Mouse (Mus musculus): ENCODE measurements around the gene Vpreb2.
"Not testable (repeated sequence)": the region's sequence is repeated elsewhere in the genome, so short reads cannot be mapped to it uniquely, and the experiment has no call there.

Vpreb2 gene

DNA sequence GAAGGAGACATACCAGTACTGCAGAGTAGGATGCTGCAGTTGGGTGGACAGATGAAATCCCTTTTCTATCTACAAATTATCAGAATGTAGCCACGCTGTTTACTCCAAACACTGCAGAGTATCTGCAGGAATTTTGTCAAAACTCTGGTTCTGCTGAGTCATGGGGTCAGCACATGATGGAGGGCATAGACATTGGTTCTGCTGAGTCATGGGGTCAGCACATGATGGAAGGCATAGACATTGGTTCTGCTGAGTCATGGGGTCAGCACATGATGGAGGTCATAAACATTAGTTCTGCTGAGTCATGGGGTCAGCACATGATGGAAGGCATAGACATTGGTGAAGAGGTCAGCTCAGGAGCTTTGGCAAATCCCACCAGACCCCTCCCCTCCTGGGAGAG, 7.5 kb downstream of the Vpreb2 start:
- no peak for DNase-seq (ENCODE audit: low spot score in 2 of 2)

DNA sequence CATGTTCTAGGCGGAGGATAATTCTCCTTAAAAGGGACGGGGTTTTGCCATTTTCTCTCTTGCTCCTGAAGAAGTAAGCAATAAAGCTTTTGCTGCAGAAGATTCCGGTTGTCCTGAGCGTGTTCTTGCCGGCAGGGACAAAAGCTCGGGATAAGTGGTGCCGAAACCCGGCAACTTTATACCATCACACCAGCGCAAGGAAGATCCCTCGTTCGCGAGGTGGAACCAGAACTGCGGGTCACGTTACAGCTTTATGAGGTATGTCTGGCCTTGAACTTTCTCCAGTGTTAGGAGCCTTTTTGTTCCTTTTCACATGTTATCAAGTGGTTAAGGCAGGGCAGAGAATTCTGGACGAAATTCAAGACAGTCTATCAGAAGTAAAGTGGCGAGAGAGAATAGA, 12.1 kb downstream of the Vpreb2 start:
- not testable (repeated sequence) for DNase-seq (ENCODE audit: low spot score in 2 of 2)

DNA sequence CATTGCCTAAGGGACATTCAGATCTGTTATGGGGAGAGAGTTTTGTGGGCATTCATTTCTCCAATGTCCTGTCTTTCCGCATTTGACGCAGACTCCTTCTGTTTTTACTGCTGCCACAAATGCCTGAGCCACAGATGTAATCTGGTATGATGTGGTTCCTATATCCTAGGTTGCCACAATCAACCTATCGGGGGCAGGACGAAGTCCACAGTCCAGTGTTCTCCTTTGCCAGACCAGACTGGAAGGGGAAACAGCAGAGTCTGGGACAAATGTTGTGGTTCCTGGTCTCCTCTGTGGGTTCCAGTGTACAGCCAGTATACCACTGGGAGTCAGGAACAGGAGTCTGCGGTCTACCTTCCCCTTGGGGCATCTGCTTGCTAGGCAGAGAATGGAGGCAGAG, 19.4 kb downstream of the Vpreb2 start:
- no peak for DNase-seq (ENCODE audit: low spot score in 2 of 2)

DNA sequence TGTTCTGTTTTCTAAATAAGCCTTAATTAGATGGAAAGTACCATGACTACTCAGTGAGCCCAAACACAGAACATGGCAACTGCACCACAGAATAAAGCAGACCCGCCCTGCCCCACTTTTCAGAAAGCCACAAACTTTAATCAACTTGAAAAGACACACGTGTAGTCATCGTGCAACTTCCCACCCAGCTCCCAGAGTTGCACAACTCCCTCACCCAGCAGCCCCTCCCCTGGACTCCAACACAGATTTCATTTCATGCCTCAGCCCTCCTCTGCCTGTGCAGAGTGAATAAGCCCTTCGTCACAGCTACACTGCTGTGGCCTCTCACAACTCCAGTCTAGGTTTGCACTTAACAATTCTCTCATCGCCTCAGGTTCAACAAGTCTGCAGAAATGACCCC, 24.4 kb downstream of the Vpreb2 start:
- no peak for DNase-seq (ENCODE audit: low spot score in 2 of 2)

DNA sequence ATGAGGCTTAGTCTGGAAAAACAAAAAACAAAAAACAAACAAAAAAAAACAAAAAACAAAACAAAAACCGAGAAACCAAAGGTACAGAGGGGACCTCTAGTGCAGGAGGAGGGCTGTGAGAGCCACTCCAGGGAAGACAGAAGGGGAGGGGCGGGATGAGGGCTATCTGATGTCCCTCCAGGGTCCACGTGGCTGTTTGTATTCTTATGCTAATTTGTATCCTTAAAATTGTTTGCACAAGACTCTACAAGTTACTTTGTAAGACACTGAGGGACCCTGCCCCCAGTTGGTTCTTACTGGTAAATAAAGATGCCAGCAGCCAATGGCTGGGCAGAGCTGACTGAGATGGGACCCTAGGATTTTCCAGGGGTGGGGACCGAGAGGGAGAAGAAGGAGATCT, 26.9 kb downstream of the Vpreb2 start:
- no peak for DNase-seq (ENCODE audit: low spot score in 2 of 2)

DNA sequence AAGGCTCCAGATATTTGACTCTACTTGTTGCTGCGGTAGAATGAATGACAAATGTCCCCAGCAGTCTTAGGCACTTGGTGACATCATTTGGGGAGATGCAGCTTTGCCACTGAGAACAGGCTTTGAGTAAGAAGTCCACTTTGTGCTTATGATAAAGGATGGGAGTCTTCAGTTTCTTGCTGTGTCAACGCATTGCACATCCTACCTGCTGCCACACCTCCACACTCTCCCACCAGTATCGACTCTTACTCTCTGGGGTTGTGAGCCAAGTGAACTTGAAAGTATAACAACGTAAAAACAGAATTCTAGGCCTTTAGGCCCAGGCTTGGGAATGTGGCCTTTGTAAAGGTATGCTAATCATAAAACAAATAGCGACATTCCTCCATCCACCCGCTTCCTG, 30.9 kb downstream of the Vpreb2 start:
- no peak for DNase-seq (ENCODE audit: low spot score in 2 of 2)

DNA sequence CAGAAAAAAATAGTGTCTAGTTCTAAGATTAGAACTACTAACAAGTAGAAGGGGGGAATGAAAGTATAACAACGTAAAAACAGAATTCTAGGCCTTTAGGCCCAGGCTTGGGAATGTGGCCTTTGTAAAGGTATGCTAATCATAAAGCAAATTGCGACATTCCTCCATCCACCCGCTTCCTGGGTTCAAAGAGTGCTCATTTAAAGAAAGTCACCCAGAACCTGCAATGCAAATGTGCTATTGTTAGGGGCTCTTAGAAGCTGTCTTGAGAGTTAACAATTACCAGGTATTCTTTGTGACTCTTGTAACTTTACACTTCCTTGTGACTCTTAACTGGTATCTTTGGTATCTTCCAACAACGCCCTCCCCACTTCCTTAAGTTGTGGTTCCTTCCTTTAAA, 36.3 kb downstream of the Vpreb2 start:
- DNase-seq (ENCODE audit: low spot score in 2 of 2): not testable (repeated sequence)

DNA sequence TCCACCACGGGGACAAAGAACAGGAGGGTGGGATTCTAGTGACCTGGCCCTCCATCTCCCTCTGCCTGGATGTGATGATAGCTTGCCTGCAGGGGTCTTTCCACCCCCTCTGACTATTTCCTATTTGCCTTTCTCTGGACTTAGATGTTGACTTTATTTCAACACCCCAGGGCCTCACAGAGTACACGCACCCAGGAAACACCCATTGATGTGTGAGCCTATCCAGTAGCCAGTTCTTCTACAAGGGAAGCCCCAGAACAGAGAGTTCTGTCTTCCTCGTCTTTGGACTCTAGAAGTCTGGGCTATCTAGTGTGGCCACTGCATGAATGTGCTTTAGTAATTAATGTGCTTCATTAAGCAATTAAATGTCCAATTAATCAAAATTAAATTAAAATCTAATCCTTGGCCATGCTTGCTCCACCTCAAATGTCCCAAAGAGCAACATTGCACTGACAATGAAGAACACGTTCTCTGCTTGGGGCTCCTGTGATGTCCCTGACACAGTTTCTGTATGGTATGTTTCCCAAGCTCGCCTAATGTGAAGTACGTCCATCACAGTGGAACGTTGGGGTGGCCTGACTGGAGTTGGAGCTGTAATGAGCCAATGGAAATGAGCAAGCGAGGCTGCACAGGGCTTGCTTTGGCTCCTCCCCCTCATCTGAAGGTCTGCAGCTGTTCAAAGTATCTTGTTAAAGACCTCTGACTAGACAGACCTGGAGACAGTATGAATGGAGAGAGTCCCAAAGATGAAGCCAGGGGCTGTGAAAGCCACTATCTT, 42.7 kb downstream of the Vpreb2 start:
- no peak for DNase-seq (ENCODE audit: low spot score in 2 of 2)

DNA sequence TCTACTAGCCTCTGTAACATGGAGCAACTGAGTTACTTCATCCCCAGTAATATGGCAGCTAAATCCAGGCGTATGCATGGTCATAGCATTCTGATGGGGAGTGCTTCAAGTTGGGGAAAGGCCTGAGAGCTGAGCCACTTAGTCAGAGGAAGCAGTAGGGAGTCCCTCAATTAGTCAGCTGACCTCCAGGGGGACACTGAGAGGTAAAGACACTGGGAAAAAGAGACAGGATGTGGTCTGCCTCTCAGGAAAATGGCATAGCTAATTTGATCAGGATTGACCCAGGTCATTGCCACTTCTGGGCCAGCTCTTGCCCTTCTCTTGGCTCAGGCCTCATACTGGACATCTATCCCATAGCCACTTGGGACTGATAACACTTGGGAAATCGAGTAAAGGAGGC, 47.1 kb downstream of the Vpreb2 start:
- DNase-seq (ENCODE audit: low spot score in 2 of 2): no peak

All from frontal cortex, postnatal 14 days (tissue).